In genomic region chr16:17727179-17727861, GRCm38 (mm10) we compare ENCODE assay signal across 8 mouse cellular contexts. TPM values are rescaled to one million over a fixed set of nuclear protein-coding genes. Genes with fewer than 3 reads are reported as not detected.
A peak's percentile ranks its signal among the peaks of the same experiment; 100 is the strongest.
DNase-seq lines count a peak whose midpoint lies in the region; ATAC-seq and TF ChIP-seq lines count a peak whose summit lies in the region.

No protein-coding gene starts in this region.

- no peak for TF ChIP-seq POLR2A in cortical plate, adult 2 months (IDR thresholded peaks at IDR 0.05; ENCODE audit: extremely low read depth, insufficient read depth, low read length)

- no peaks in the 10 kb centered on the region for H3K4me1 ChIP-seq in cortical plate, adult 2 months (ENCODE audit: control insufficient read depth, insufficient read depth, low read length)
- H3K4me1 ChIP-seq in heart, embryonic 14.5 days (ENCODE audit: control insufficient read depth in 2 of 2, insufficient read depth in 2 of 2, low read length in 2 of 2): peaks cover 0 to 3% of the 10 kb centered on the region in 2 experiments; a peak in 1 of 4 replicates

- H3K36me3 ChIP-seq in heart, embryonic 14.5 days (ENCODE audit: control insufficient read depth, insufficient read depth, low read length): no peaks in the 10 kb centered on the region

- DNase-seq in frontal cortex, postnatal 10 days (ENCODE audit: low spot score in 2 of 2): no peak
- DNase-seq in CD8-positive naive resting alpha-beta T cell, adult 2 months (ENCODE audit: low read depth in 2 of 2, low spot score in 2 of 2): peak; percentile 49 to 69
- DNase-seq in kidney, postnatal 25 days: peak; percentile 62 to 70
- peak; percentile 42 for DNase-seq in mesoderm, embryonic 11.5 days (ENCODE audit: low read depth, low spot score)
- peak; percentile 73 for DNase-seq in thymus, postnatal 25 days

- peak; percentile 36; the same call in 1 of the 2 replicates for TF ChIP-seq CTCF in cortical plate, adult 2 months (IDR thresholded peaks at IDR 0.05; ENCODE audit: extremely low read depth, insufficient read depth, low read length)

- no peak overlapping the region for H3K9ac ChIP-seq in heart, embryonic 14.5 days (ENCODE audit: low read length)

- no peaks in the 10 kb centered on the region for H3K9me3 ChIP-seq in heart, embryonic 14.5 days (ENCODE audit: control insufficient read depth, low read length)

- H3K4me2 ChIP-seq in heart, embryonic 14.5 days (ENCODE audit: low read length): peak overlapping the region; percentile 32

- peak; percentile 65; the same call in 1 of the 2 replicates for ATAC-seq in frontal cortex, adult (ENCODE audit: low TSS enrichment)
- no peak for ATAC-seq in heart, embryonic 14.5 days (ENCODE audit: insufficient number of reproducible peaks, insufficient read depth, low FRiP score, low read depth)

- no peak overlapping the region for H3K4me3 ChIP-seq in cortical plate, adult 2 months (ENCODE audit: insufficient read depth, low read length)
- no peak overlapping the region for H3K4me3 ChIP-seq in heart, embryonic 14.5 days (ENCODE audit: control insufficient read depth in 1 of 2, insufficient read depth in 1 of 2, low read depth in 1 of 2, low read length in 2 of 2)

- H3K27ac ChIP-seq in cortical plate, adult 2 months (ENCODE audit: insufficient read depth, low read length): no peak overlapping the region
- H3K27ac ChIP-seq in heart, embryonic 14.5 days (replicated peaks in 1 of 2; ENCODE audit: control insufficient read depth in 1 of 2, insufficient read depth in 1 of 2, low read depth in 2 of 2, low read length in 2 of 2): peak overlapping the region in 1 of 2 experiments; percentile 30; a peak in 1 of 4 replicates

- no peaks in the 10 kb centered on the region for H3K27me3 ChIP-seq in heart, embryonic 14.5 days (ENCODE audit: control insufficient read depth, insufficient read depth, low read length)

- WGBS in heart, embryonic 14.5 days: 11% methylated on average over 5 of the region's 5 CpGs

RNA-seq across cellular contexts. Expression of gene Med15, which starts 5.4 kb away (rescaled TPM):
- polyA plus RNA-seq in cortical plate, adult 2 months (2012; rRNA removed): 65.9 and 67.5 TPM in 2 replicates
- polyA plus RNA-seq in heart, embryonic 14.5 days (2014; fragmentation: Nextera tagmentation; extraction: Ambion mirVana): 26.8 and 31.6 TPM in 2 replicates

RNA-seq across cellular contexts. Expression of gene Klhl22, which starts 32.1 kb away (rescaled TPM):
- polyA plus RNA-seq in cortical plate, adult 2 months (2012; rRNA removed): 107 and 126 TPM in 2 replicates
- 42.0 and 43.6 TPM in 2 replicates for polyA plus RNA-seq in heart, embryonic 14.5 days (2014; fragmentation: Nextera tagmentation; extraction: Ambion mirVana)

Comparison
In these comparisons a context has a peak if more than half of its experiments do, and no peak if none do; other contexts are left out.
1. DNase-seq: peak in CD8-positive naive resting alpha-beta T cell, adult 2 months (2 of 2), kidney, postnatal 25 days (2 of 2), mesoderm, embryonic 11.5 days (single experiment) and thymus, postnatal 25 days (single experiment); none in frontal cortex, postnatal 10 days (0 of 2).